In genomic region chr11:78952467-78952866, GRCm38 (mm10) we compare ENCODE assay signal across 9 mouse cellular contexts. TPM values are rescaled to one million over a fixed set of nuclear protein-coding genes. Genes with fewer than 3 reads are reported as not detected.
DNase-seq lines count a peak whose midpoint lies in the region; ATAC-seq lines count a peak whose summit lies in the region.
"Had no signal": no experiment of that assay in that cellular context is flagged by ENCODE, and none has a peak within 500 bp of the region (broad histone marks: within the 10 kb centered on the region; RNA-seq: fewer than 3 reads in every experiment).

No protein-coding gene starts in this region.

- intact Hi-C loops in left cerebral cortex, postnatal 4 days (cut with DNase I) = loop anchor here (10.0 kb wide), 1 partner anchor 398 kb away; the partner anchor contains the start of gene Tmem97

- ATAC-seq in granulocyte monocyte progenitor cell, adult 5-6 weeks (replicated peaks; ENCODE audit: poor library complexity, severe bottlenecking) = peak; percentile 71

- DNase-seq in ovary, postnatal 36 days (ENCODE audit: low spot score) = peak; percentile 57
- DNase-seq in ovary, adult 18-20 months (ENCODE audit: low spot score) = no peak
- DNase-seq in adrenal gland, postnatal 36 days = peak; percentile 80 to 81
- DNase-seq in lung, postnatal 14 days = peak; percentile 61
- peak; percentile 71 for DNase-seq in thymus, postnatal 4 days
- DNase-seq in left cerebral cortex, postnatal 4 days = no peak
- DNase-seq in cerebellum, adult 9-10 months = no peak

RNA-seq across cellular contexts. Expression of gene Nos2, which starts 31.9 kb away (rescaled TPM):
- total RNA-seq in adrenal gland, postnatal 36 days (2021) = 1 to 10 TPM in 1 of 2 experiments, under 1 TPM in 1; 0.89 to 1.8 TPM
- total RNA-seq in granulocyte monocyte progenitor cell, adult 5-6 weeks (2014; fragmentation: Nextera tagmentation) = not detected in 2 replicates
- total RNA-seq in granulocyte monocyte progenitor cell, adult 5-6 weeks (2017) = not detected in 2 replicates
- 1 to 10 TPM; 1.6 to 1.7 TPM for total RNA-seq in left cerebral cortex, postnatal 4 days (2021)
- total RNA-seq: neutrophil, adult 5-6 weeks had no signal

RNA-seq across cellular contexts. Expression of gene Lgals9, which starts 32.3 kb away (rescaled TPM):
- total RNA-seq in adrenal gland, postnatal 36 days (2021) = 10 to 100 TPM; 21.6 to 27.1 TPM
- 273 and 289 TPM in 2 replicates for total RNA-seq in granulocyte monocyte progenitor cell, adult 5-6 weeks (2014; fragmentation: Nextera tagmentation)
- 68.6 and 84.9 TPM in 2 replicates for total RNA-seq in granulocyte monocyte progenitor cell, adult 5-6 weeks (2017)
- 1 to 10 TPM; 4.1 to 5.2 TPM for total RNA-seq in left cerebral cortex, postnatal 4 days (2021)

Comparison
In these comparisons a context has a peak if more than half of its experiments do, and no peak if none do; other contexts are left out.
1. DNase-seq: peak in ovary, postnatal 36 days (single experiment), adrenal gland, postnatal 36 days (2 of 2), lung, postnatal 14 days (single experiment) and thymus, postnatal 4 days (single experiment); none in ovary, adult 18-20 months (single experiment), left cerebral cortex, postnatal 4 days (single experiment) and cerebellum, adult 9-10 months (single experiment).